Mouse (Mus musculus): ENCODE data around the gene Gm3182. TPM values are rescaled to one million over a fixed set of nuclear protein-coding genes. Genes with fewer than 3 reads are reported as not detected.

Gene Gm3182
- not detected in 2 replicates for polyA plus RNA-seq (2021; fragmentation: Nextera tagmentation)
- long read RNA-seq, experiment 1 = 0 reads
- long read RNA-seq, experiment 2 = 0 reads

GRCm38 (mm10) chr14:4481445-4481844 is at the start of gene Gm3182:
Gm3182 (plus strand) TSS chr14:4481745.

Other genes with a start within 250 kb of the Gm3182 start
- not detected in 2 replicates for gene Gm3138, start 232.1 kb upstream of the Gm3182 start, polyA plus RNA-seq (2021; fragmentation: Nextera tagmentation)
- not detected in 2 replicates for gene Gm3149, start 164.5 kb upstream of the Gm3182 start, polyA plus RNA-seq (2021; fragmentation: Nextera tagmentation)
- 0.39 and 0.51 TPM in 2 replicates for gene 2610042L04Rik, start 147.0 kb upstream of the Gm3182 start, polyA plus RNA-seq (2021; fragmentation: Nextera tagmentation)
- not detected in 2 replicates for gene Gm3159, start 84.2 kb upstream of the Gm3182 start, polyA plus RNA-seq (2021; fragmentation: Nextera tagmentation)
- gene Gm3164, start 66.3 kb upstream of the Gm3182 start, polyA plus RNA-seq (2021; fragmentation: Nextera tagmentation) = 0.18 and 0.20 TPM in 2 replicates
- not detected in 2 replicates for gene Gm3173, start 50.8 kb upstream of the Gm3182 start, polyA plus RNA-seq (2021; fragmentation: Nextera tagmentation)
- gene Gm3047, start 73.7 kb downstream of the Gm3182 start, polyA plus RNA-seq (2021; fragmentation: Nextera tagmentation) = not detected in 2 replicates
- gene Gm8159, start 150.6 kb downstream of the Gm3182 start, polyA plus RNA-seq (2021; fragmentation: Nextera tagmentation) = not detected in 2 replicates
- 0.25 and 0.49 TPM in 2 replicates for gene Gm3239, start 182.4 kb downstream of the Gm3182 start, polyA plus RNA-seq (2021; fragmentation: Nextera tagmentation)
- gene Gm7876, start 227.5 kb downstream of the Gm3182 start, polyA plus RNA-seq (2021; fragmentation: Nextera tagmentation) = not detected in 2 replicates
- gene Gm3252, start 245.0 kb downstream of the Gm3182 start, polyA plus RNA-seq (2021; fragmentation: Nextera tagmentation) = 0.30 and 0.39 TPM in 2 replicates